ENCODE assay signal across 8 mouse cellular contexts in the genomic region with DNA sequence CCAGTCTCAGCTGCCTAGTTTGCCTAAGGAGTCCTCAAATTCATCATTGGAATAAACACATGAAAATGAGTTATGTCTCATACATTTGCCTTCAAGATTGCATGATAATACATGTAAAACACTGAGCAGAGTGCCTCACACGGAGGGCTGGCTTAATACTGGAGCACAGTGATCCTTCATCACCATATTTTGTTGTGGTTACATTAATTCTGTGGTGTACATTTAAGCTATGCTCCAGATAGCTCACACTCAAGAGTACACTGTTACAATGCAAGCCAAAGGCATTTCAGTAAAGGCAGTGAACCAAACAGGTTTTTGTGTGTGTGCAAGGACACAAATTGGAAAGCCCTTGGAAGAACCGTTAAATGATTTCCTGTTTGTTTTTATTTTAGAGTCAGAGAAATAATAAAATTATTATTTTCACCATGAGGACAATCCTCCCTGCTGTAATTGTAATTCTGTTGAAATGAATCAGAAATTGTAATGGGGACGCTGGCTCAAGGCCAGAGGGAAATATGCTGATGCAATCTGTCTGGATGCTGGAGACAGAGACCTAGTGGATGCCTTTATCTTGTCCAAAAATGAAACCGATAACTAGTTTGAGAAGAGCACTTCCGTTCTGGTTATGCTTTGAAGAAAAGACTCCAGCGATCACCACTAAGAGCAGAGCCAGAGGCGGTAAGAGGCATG.
DNase-seq lines count a peak whose midpoint lies in the region; ATAC-seq lines count a peak whose summit lies in the region.

No protein-coding gene starts in this region.

- ATAC-seq in megakaryocyte, adult 5-6 weeks (ENCODE audit: poor library complexity, severe bottlenecking), result no peak
- ATAC-seq in activated CD4-positive, CD25-positive, alpha-beta regulatory T cell, adult 4 months, result no peak

- peak; percentile 69 to 70 for DNase-seq in cerebellum, postnatal 10 days
- DNase-seq in cerebellum, adult 11-12 months, result no peak
- peak; percentile 15 for DNase-seq in right cerebral cortex, adult 18-20 months
- no peak for DNase-seq in right cerebral cortex, postnatal 25 days
- peak; percentile 52 for DNase-seq in kidney, postnatal 14 days
- peak; percentile 35 to 57 for DNase-seq in right cerebral cortex, postnatal 10 days (ENCODE audit: low spot score in 2 of 2)

Comparison
In these comparisons a context has a peak if more than half of its experiments do, and no peak if none do; other contexts are left out.
1. DNase-seq: peak in cerebellum, postnatal 10 days (2 of 2), right cerebral cortex, adult 18-20 months (single experiment), kidney, postnatal 14 days (single experiment) and right cerebral cortex, postnatal 10 days (2 of 2); none in cerebellum, adult 11-12 months (single experiment) and right cerebral cortex, postnatal 25 days (single experiment).